9 mouse cellular contexts compared by ENCODE assay signal in the genomic region with DNA sequence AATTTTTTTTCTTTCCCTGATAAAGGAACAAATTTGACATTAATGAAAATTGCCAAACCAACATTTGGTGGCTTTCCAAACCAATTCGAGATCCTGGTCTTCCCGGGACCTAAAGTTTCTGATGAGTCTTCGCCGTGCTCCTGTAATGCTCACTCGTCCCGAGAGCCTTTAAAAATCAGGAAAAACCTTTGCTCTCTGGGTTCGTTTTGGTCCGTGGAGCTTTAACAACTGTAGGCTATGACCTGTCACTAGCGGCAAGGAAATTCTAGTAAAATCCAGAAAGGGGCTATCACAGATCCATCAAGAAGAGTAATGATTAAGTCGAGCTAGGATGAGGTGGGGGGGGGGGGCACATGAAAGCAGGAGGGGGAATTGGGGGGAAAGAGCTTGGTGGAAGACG. TPM values are rescaled to one million over a fixed set of nuclear protein-coding genes. Genes with fewer than 3 reads are reported as not detected.
DNase-seq lines count a peak whose midpoint lies in the region; ATAC-seq and TF ChIP-seq lines count a peak whose summit lies in the region.
"Had no signal": no experiment of that assay in that cellular context is flagged by ENCODE, and none has a peak within 500 bp of the region (broad histone marks: within the 10 kb centered on the region; RNA-seq: fewer than 3 reads in every experiment).

No protein-coding gene starts in this region.

- no peaks in the 10 kb centered on the region for H3K27me3 ChIP-seq in intestine, embryonic 16.5 days (replicated peaks; ENCODE audit: control insufficient read depth, insufficient read depth, low read length)
- no peaks in the 10 kb centered on the region for H3K27me3 ChIP-seq in midbrain, embryonic 16.5 days (ENCODE audit: control insufficient read depth, insufficient read depth, low read depth, low read length)

- no peaks in the 10 kb centered on the region for H3K9me3 ChIP-seq in intestine, embryonic 16.5 days (ENCODE audit: control insufficient read depth, low read length)
- no peaks in the 10 kb centered on the region for H3K9me3 ChIP-seq in midbrain, embryonic 16.5 days (replicated peaks; ENCODE audit: control insufficient read depth, low read length, poor library complexity, severe bottlenecking)

- no peak; the same call in none of the 2 replicates for ATAC-seq in intestine, embryonic 16.5 days
- ATAC-seq in midbrain, embryonic 16.5 days: no peak
- no peak for ATAC-seq in granulocyte monocyte progenitor cell, adult 5-6 weeks (replicated peaks; ENCODE audit: poor library complexity, severe bottlenecking)

- no peak for TF ChIP-seq CTCF in cortical plate, adult 2 months (IDR thresholded peaks at IDR 0.05; ENCODE audit: extremely low read depth, insufficient read depth, low read length)

- H3K4me1 ChIP-seq in cortical plate, adult 2 months (ENCODE audit: control insufficient read depth, insufficient read depth, low read length): no peaks in the 10 kb centered on the region
- peaks cover 2% of the 10 kb centered on the region; the same call in 1 of the 2 replicates for H3K4me1 ChIP-seq in intestine, embryonic 16.5 days (ENCODE audit: control insufficient read depth, insufficient read depth, low read length)
- H3K4me1 ChIP-seq in midbrain, embryonic 16.5 days (ENCODE audit: control insufficient read depth, insufficient read depth, low read length): peaks cover 7% of the 10 kb centered on the region

- peak overlapping the region; percentile 68 for H3K4me3 ChIP-seq in cortical plate, adult 2 months (ENCODE audit: insufficient read depth, low read length)
- peak overlapping the region; percentile 70 for H3K4me3 ChIP-seq in intestine, embryonic 16.5 days (ENCODE audit: low read length)
- H3K4me3 ChIP-seq in midbrain, embryonic 16.5 days (ENCODE audit: low read depth, low read length): peak overlapping the region; percentile 69

- H3K36me3 ChIP-seq in intestine, embryonic 16.5 days (ENCODE audit: control insufficient read depth, insufficient read depth, low read length): peaks cover 22% of the 10 kb centered on the region
- peaks cover 27% of the 10 kb centered on the region for H3K36me3 ChIP-seq in midbrain, embryonic 16.5 days (ENCODE audit: control insufficient read depth, insufficient read depth, low read length)

- 0 out of 2 replicates have a peak overlapping the region, but pooled peaks have one; percentile 4 for H3K27ac ChIP-seq in cortical plate, adult 2 months (ENCODE audit: insufficient read depth, low read length)
- H3K27ac ChIP-seq in intestine, embryonic 16.5 days (ENCODE audit: low read length): peak overlapping the region; percentile 87
- peak overlapping the region; percentile 88 for H3K27ac ChIP-seq in midbrain, embryonic 16.5 days (ENCODE audit: low read length)

- TF ChIP-seq POLR2A in cortical plate, adult 2 months (IDR thresholded peaks at IDR 0.05; ENCODE audit: extremely low read depth, insufficient read depth, low read length): no peak

- peak; percentile 46 for DNase-seq in kidney, adult 9 months
- no peak for DNase-seq in kidney, adult 11 months
- DNase-seq in gastrocnemius, postnatal 10 days: no peak
- DNase-seq in embryo, embryonic 10.5 days (ENCODE audit: low spot score): no peak

- peak overlapping the region; percentile 81 for H3K9ac ChIP-seq in intestine, embryonic 16.5 days (ENCODE audit: low read depth, low read length)
- peak overlapping the region; percentile 81 for H3K9ac ChIP-seq in midbrain, embryonic 16.5 days (ENCODE audit: low read depth, low read length)

- H3K4me2 ChIP-seq in intestine, embryonic 16.5 days (ENCODE audit: low read depth, low read length): peak overlapping the region; percentile 55
- peak overlapping the region; percentile 83 for H3K4me2 ChIP-seq in midbrain, embryonic 16.5 days (ENCODE audit: low read length)

- 2% methylated on average over 11 of the region's 11 CpGs for WGBS in intestine, embryonic 16.5 days
- WGBS in midbrain, embryonic 16.5 days: 4% methylated on average over 11 of the region's 11 CpGs

RNA-seq across cellular contexts. Expression of gene Rpl7l1, which starts 0.6 kb away (rescaled TPM):
- polyA plus RNA-seq in cortical plate, adult 2 months (2012; rRNA removed): 43.6 and 48.0 TPM in 2 replicates
- 142 and 153 TPM in 2 replicates for polyA plus RNA-seq in intestine, embryonic 16.5 days (2015; fragmentation: Nextera tagmentation; extraction: Ambion mirVana)
- 78.4 and 84.2 TPM in 2 replicates for polyA plus RNA-seq in midbrain, embryonic 16.5 days (2015; fragmentation: Nextera tagmentation; extraction: Ambion mirVana)
- total RNA-seq in granulocyte monocyte progenitor cell, adult 5-6 weeks (2014; fragmentation: Nextera tagmentation): 77.5 and 102 TPM in 2 replicates
- 153 and 206 TPM in 2 replicates for total RNA-seq in granulocyte monocyte progenitor cell, adult 5-6 weeks (2017)
- 10 to 100 TPM; 59.4 to 70.8 TPM for total RNA-seq in gastrocnemius, postnatal 10 days (2021)

RNA-seq across cellular contexts. Expression of gene 2310039H08Rik, which starts 9.4 kb away (rescaled TPM):
- polyA plus RNA-seq in cortical plate, adult 2 months (2012; rRNA removed): 18.6 and 20.5 TPM in 2 replicates
- polyA plus RNA-seq in intestine, embryonic 16.5 days (2015; fragmentation: Nextera tagmentation; extraction: Ambion mirVana): 102 and 104 TPM in 2 replicates
- polyA plus RNA-seq in midbrain, embryonic 16.5 days (2015; fragmentation: Nextera tagmentation; extraction: Ambion mirVana): 48.1 and 53.7 TPM in 2 replicates
- 18.0 and 37.9 TPM in 2 replicates for total RNA-seq in granulocyte monocyte progenitor cell, adult 5-6 weeks (2014; fragmentation: Nextera tagmentation)
- 21.5 and 26.9 TPM in 2 replicates for total RNA-seq in granulocyte monocyte progenitor cell, adult 5-6 weeks (2017)
- 10 to 100 TPM; 45.1 to 47.5 TPM for total RNA-seq in gastrocnemius, postnatal 10 days (2021)

RNA-seq across cellular contexts. Expression of gene Ptcra, which starts 18.4 kb away (rescaled TPM):
- polyA plus RNA-seq in cortical plate, adult 2 months (2012; rRNA removed): 0.50 and 0.68 TPM in 2 replicates
- polyA plus RNA-seq in intestine, embryonic 16.5 days (2015; fragmentation: Nextera tagmentation; extraction: Ambion mirVana): 0.34 and 0.37 TPM in 2 replicates
- not detected in 2 replicates for polyA plus RNA-seq in midbrain, embryonic 16.5 days (2015; fragmentation: Nextera tagmentation; extraction: Ambion mirVana)
- 1.3 TPM in 1 of 2 replicates, not detected in the other for total RNA-seq in granulocyte monocyte progenitor cell, adult 5-6 weeks (2014; fragmentation: Nextera tagmentation)
- total RNA-seq in granulocyte monocyte progenitor cell, adult 5-6 weeks (2017): not detected in 2 replicates
- under 1 TPM in 1 of 2 experiments, not detected in 1; 0.19 TPM for total RNA-seq in gastrocnemius, postnatal 10 days (2021)
- polyA plus RNA-seq: large intestine, adult 2 months had no signal

RNA-seq across cellular contexts. Expression of gene Cnpy3, which starts 29.9 kb away (rescaled TPM):
- polyA plus RNA-seq in cortical plate, adult 2 months (2012; rRNA removed): 93.6 and 95.9 TPM in 2 replicates
- polyA plus RNA-seq in intestine, embryonic 16.5 days (2015; fragmentation: Nextera tagmentation; extraction: Ambion mirVana): 73.9 and 75.6 TPM in 2 replicates
- polyA plus RNA-seq in midbrain, embryonic 16.5 days (2015; fragmentation: Nextera tagmentation; extraction: Ambion mirVana): 67.7 and 67.8 TPM in 2 replicates
- total RNA-seq in granulocyte monocyte progenitor cell, adult 5-6 weeks (2014; fragmentation: Nextera tagmentation): 68.6 and 80.8 TPM in 2 replicates
- total RNA-seq in granulocyte monocyte progenitor cell, adult 5-6 weeks (2017): 100 and 121 TPM in 2 replicates
- total RNA-seq in gastrocnemius, postnatal 10 days (2021): 10 to 100 TPM; 18.8 to 20.5 TPM

RNA-seq across cellular contexts. Expression of gene Gnmt, which starts 52.9 kb away (rescaled TPM):
- polyA plus RNA-seq in cortical plate, adult 2 months (2012; rRNA removed): 1.3 and 1.8 TPM in 2 replicates
- polyA plus RNA-seq in intestine, embryonic 16.5 days (2015; fragmentation: Nextera tagmentation; extraction: Ambion mirVana): 8.2 and 10.0 TPM in 2 replicates
- polyA plus RNA-seq in midbrain, embryonic 16.5 days (2015; fragmentation: Nextera tagmentation; extraction: Ambion mirVana): 0.68 and 0.83 TPM in 2 replicates
- 1.1 TPM in 1 of 2 replicates, not detected in the other for total RNA-seq in granulocyte monocyte progenitor cell, adult 5-6 weeks (2014; fragmentation: Nextera tagmentation)
- total RNA-seq in granulocyte monocyte progenitor cell, adult 5-6 weeks (2017): 1.0 TPM in 1 of 2 replicates, not detected in the other
- under 1 TPM; 0.38 to 0.68 TPM for total RNA-seq in gastrocnemius, postnatal 10 days (2021)

Comparison
In these comparisons a context has a peak if more than half of its experiments do, and no peak if none do; other contexts are left out.
1. H3K27ac ChIP-seq: peak in every context shown above with its lines; median percentile 88 in midbrain, embryonic 16.5 days; 87 in intestine, embryonic 16.5 days; 4 in cortical plate, adult 2 months.